Mouse (Mus musculus) stomach, postnatal 0 days (tissue): ENCODE results near the gene Flywch2. TPM values are rescaled to one million over a fixed set of nuclear protein-coding genes. Genes with fewer than 3 reads are reported as not detected.

Source experiments
- ATAC-seq: fragments of 200-750 bp; cut with Nextera tagmentation; 2 replicates; pipeline ENCODE4 v1.8.0; 2017; ENCODE audit not compliant: low FRiP score, low TSS enrichment
- DNase-seq: peaks from one replicate; pipeline ENCODE4 v3.0.0-alpha.2; 2016; ENCODE audit warnings: low spot score
- H3K27ac ChIP-seq: fragments of 300-500 bp; sonication (generic); replicated peaks from 2 replicates; pipeline ENCODE4 v1.5.1; 2014; ENCODE audit warnings: mild to moderate bottlenecking, control low read depth
- H3K27me3 ChIP-seq: fragments of 300-500 bp; sonication (generic); 2 replicates; pipeline ENCODE4 v1.6.1; 2014; ENCODE audit warnings: low read length; ENCODE audit not compliant: control insufficient read depth, insufficient read depth
- H3K36me3 ChIP-seq: fragments of 300-500 bp; sonication (generic); 2 replicates; pipeline ENCODE4 v1.6.1; 2014; ENCODE audit warnings: low read length, mixed read lengths; ENCODE audit not compliant: control insufficient read depth, insufficient read depth
- H3K4me1 ChIP-seq: fragments of 300-500 bp; sonication (generic); replicated peaks from 2 replicates; pipeline ENCODE4 v1.6.1; 2014; ENCODE audit warnings: antibody characterized with exemption; ENCODE audit not compliant: control insufficient read depth, insufficient read depth
- H3K4me2 ChIP-seq: fragments of 300-500 bp; sonication (generic); replicated peaks from 2 replicates; pipeline ENCODE4 v1.6.1; 2014; ENCODE audit warnings: low read depth, mild to moderate bottlenecking, control low read depth, moderate library complexity
- H3K4me3 ChIP-seq: fragments of 300-500 bp; sonication (generic); 2 replicates; pipeline ENCODE4 v1.5.1; 2014; ENCODE audit warnings: low read depth, low read length, control low read depth
- H3K9ac ChIP-seq: fragments of 300-500 bp; sonication (generic); 2 replicates; pipeline ENCODE4 v1.6.1; 2014; ENCODE audit warnings: mild to moderate bottlenecking, low read length, control low read depth, mixed read lengths
- H3K9me3 ChIP-seq: fragments of 300-500 bp; sonication (generic); 2 replicates; pipeline ENCODE4 v1.6.1; 2016; ENCODE audit warnings: low read length; ENCODE audit not compliant: control insufficient read depth
- CTCF ChIP-seq: IDR thresholded peaks from 2 replicates; pipeline ENCODE4 v1.5.1; 2016; ENCODE audit warnings: antibody characterized with exemption, low read depth, mild to moderate bottlenecking, moderate library complexity
- EP300 ChIP-seq: optimal IDR thresholded peaks from 2 replicates; pipeline ENCODE3; 2016; ENCODE audit warnings: antibody characterized with exemption
- WGBS: fragments of 180-500 bp; shearing (Covaris S2); extraction: QIAGEN DNeasy Blood & Tissue Kit; methylation state at CpG from one replicate; pipeline ENCODE4 v1.1.7; 2014; 5-methylcytosine and 5-hydroxymethylcytosine counted together
- polyA plus RNA-seq: library from polyadenylated mRNA; unstranded; fragments of >200 nt; fragmentation: Nextera tagmentation; extraction: Ambion mirVana; gene quantifications from 2 replicates; pipeline ENCODE4 v1.2.1, GENCODE M21; 2015

Gene Flywch2
- polyA plus RNA-seq, 1 experiment from 2014 or later: 15.9 TPM

DNA sequence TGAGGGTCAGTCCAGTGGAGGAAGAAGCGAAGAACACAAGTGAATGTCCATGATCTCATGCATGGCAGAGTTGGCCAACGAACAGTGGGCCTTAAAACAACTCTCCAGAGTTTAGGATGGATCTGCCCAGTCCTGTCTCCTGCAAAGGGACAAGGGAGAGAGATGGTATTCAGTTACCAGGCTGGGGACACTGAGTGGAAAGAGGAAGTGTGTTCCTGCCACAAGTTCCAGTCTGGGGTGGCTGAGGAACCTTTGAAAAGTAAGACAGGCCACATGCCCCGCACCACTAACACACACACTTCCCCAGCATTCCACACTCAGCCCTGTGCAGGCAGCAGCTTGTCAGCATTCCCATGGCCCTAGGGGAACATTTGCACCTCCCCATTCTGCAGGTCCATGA, 39.1 kb downstream of the Flywch2 start:
- 76% methylated on average over 3 of the region's 3 CpGs for WGBS
- Histone ChIP-seq H3K27me3 (peaks cover 6% of the 10 kb centered on the region; the same call in 1 of the 2 replicates), H3K4me3 (no peak overlapping the region), H3K9ac (no peak overlapping the region), H3K4me2 (no peak overlapping the region), H3K9me3 (no peaks in the 10 kb centered on the region), H3K4me1 (peaks cover 15% of the 10 kb centered on the region; the same call in 1 of the 2 replicates), H3K27ac (no peak overlapping the region), H3K36me3 (no peaks in the 10 kb centered on the region)
- DNase-seq (no peak), ATAC-seq (no peak)
- TF ChIP-seq EP300: no peak
- TF ChIP-seq CTCF: no peak

DNA sequence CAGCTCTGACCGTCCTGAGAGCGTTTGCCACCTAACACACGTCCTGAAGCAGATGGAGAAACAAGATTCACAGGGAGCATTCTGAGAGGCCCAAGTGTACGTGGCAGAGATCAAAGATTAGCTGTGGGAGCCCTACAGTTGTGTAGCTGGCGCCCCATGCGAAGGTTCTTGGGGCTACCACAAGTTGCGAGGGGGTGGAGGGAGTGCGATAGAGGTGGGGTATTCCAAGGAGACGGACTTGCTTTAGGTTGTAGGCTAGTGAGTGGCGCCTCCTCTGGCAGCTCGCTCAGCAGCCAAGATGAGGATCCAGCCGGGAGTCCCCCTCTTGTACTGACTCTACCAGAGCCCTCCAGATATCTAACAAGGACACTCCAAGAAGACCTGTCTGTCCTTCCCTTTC, 39.6 kb downstream of the Flywch2 start:
- Histone ChIP-seq H3K4me1 (peaks cover 15% of the 10 kb centered on the region; the same call in 1 of the 2 replicates), H3K27me3 (peaks cover 6% of the 10 kb centered on the region; the same call in 1 of the 2 replicates), H3K27ac (no peak overlapping the region), H3K9me3 (no peaks in the 10 kb centered on the region), H3K4me3 (peak overlapping the region; percentile 14; the same call in 1 of the 2 replicates), H3K36me3 (no peaks in the 10 kb centered on the region), H3K4me2 (peak overlapping the region; percentile 43), H3K9ac (no peak overlapping the region)
- no peak for ATAC-seq
- peak; percentile 38 for DNase-seq
- TF ChIP-seq EP300 (no peak), CTCF (peak; percentile 48)
- WGBS: 15% methylated on average over 12 of the region's 12 CpGs

DNA sequence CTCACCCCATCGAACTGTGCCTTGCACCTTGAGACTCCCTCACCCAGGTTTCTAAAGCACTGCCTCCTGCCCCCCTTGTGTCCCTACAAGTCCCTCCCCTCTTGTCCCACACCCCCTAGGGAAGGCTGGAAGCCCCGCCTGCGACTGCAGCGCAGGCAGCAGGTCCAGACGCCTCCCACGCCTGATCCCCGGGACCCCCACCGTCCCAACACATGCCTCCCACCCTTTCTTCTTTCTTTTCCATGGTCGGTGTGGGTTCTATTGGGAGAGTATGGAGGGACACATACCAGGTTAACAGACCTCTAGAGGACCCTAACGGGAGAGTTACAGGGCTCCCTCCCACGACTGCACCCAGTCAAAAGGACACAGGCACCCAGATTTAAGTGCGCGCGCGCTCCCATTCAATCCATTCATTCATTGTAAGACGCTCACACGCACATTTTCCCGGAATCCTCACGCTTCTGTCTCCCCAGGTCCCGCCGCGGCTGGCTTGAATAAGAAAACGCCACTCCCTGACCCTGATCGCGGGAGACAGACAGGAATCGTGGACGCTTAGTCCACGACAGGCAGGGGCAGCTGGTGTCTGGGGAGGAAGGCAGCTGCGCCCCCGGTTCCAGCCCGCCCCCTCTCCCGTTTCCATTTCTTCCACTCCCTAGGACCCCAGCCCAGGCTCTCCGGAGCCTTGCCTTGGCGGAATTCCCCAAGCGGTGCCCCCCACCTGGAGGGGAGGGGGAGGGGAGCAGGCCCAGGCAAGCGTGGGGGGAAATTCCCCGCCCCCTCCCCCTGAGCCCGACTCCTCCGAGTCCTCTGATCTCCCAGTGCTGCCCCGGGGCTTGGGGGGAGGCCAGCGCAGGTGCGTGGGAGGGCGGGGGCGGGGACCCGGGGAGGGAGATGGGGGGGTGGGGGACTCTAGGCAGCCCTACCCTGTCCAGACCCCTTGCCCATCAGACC, 40.3 kb downstream of the Flywch2 start, which contains the start of gene Kremen2:
Gene Kremen2 (minus strand): TSS at position 533 of the 951 bp plus-strand sequence.
- no peak for DNase-seq

DNA sequence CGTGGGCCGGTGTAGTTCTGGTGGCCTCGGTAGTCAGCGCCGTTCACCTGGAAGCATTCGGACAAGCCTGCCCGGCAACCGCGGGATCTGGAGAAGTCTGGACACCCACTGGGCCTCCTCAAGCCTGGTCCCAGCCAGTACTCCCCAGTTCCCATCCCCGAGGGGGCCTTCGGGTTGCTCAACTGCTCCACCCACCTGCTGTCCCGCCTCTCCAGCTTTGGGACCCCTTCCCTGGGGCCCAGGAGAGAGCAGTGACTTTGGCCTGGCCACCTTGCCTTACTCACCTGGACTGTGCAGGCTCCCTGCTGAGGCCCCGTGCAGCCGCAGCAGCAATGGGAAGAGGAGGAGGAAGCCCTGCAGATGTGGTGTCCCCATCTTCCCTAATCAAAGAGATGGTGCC, 41.2 kb downstream of the Flywch2 start:
- Histone ChIP-seq H3K4me3 (no peak overlapping the region), H3K27me3 (peaks cover 8% of the 10 kb centered on the region; the same call in 1 of the 2 replicates), H3K36me3 (no peaks in the 10 kb centered on the region), H3K27ac (no peak overlapping the region), H3K4me2 (peak overlapping the region; percentile 43; the same call in 1 of the 2 replicates), H3K4me1 (peaks cover 17% of the 10 kb centered on the region; the same call in 1 of the 2 replicates), H3K9me3 (no peaks in the 10 kb centered on the region), H3K9ac (no peak overlapping the region)
- WGBS: 12% methylated on average over 14 of the region's 14 CpGs
- TF ChIP-seq EP300: no peak
- no peak for TF ChIP-seq CTCF
- DNase-seq (peak; percentile 33), ATAC-seq (no peak)

More for the DNA sequence above, 40.3 kb downstream of the Flywch2 start, which contains the start of gene Kremen2:
- ATAC-seq: no peak
- Histone ChIP-seq H3K27me3 (peaks cover 8% of the 10 kb centered on the region; the same call in 1 of the 2 replicates), H3K36me3 (no peaks in the 10 kb centered on the region), H3K4me1 (peaks cover 16% of the 10 kb centered on the region; the same call in 1 of the 2 replicates), H3K4me2 (peak within 1 kb of the TSS; percentile 43), H3K4me3 (peak within 1 kb of the TSS; percentile 14), H3K9ac (no peak within 1 kb of the TSS), H3K27ac (no peak within 1 kb of the TSS), H3K9me3 (no peaks in the 10 kb centered on the region)
- TF ChIP-seq CTCF: no peak
- no peak for TF ChIP-seq EP300
- WGBS: 2% methylated on average over 38 of the region's 45 CpGs

DNA sequence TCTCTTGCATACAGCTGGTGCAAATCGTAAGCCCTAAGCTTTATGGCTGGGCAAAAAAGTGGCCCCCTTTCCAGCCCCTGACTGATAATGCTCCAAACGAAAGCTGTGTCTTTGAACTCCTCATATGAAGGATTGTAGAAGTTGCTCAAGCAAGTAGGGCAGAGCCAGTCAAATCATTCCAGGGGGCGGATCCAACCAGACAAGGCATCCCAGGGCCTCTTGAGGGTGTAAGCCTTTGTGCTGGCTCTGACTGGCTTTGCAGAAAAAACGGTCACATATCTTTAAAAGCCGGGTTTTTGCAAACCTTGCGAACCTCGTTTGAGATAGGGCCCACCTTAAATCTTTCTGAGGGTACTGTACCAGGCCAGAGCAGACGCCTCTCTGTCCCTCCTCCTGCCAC, 41.8 kb downstream of the Flywch2 start:
- peaks cover 8% of the 10 kb centered on the region; the same call in 1 of the 2 replicates for H3K27me3 ChIP-seq

More for the DNA sequence above, 41.8 kb downstream of the Flywch2 start:
- no peak overlapping the region for H3K4me3 ChIP-seq
- 34% methylated on average over 8 of the region's 8 CpGs for WGBS
- ATAC-seq (no peak), DNase-seq (no peak)
- no peak overlapping the region for H3K27ac ChIP-seq
- H3K4me1 ChIP-seq: peaks cover 15% of the 10 kb centered on the region; the same call in 1 of the 2 replicates
- H3K4me2 ChIP-seq: no peak overlapping the region
- H3K9ac ChIP-seq: no peak overlapping the region
- no peaks in the 10 kb centered on the region for H3K36me3 ChIP-seq
- no peaks in the 10 kb centered on the region for H3K9me3 ChIP-seq
- TF ChIP-seq CTCF (no peak), EP300 (no peak)
